Mouse (Mus musculus): ENCODE data around the gene Mms22l. TPM values are rescaled to one million over a fixed set of nuclear protein-coding genes. Genes with fewer than 3 reads are reported as not detected.
"Not testable (repeated sequence)": the region's sequence is repeated elsewhere in the genome, so short reads cannot be mapped to it uniquely, and the experiment has no call there.

Gene Mms22l
- total RNA-seq, 2 experiments from 2014 or later, result 0.39 to 0.67 TPM

GRCm38 (mm10) chr4:24609564-24609963 is 113.3 kb downstream of the Mms22l start:
- intact Hi-C loops (cut with DNase I), result no loop called here
- DNase-seq (ENCODE audit: low spot score), result no peak

DNA sequence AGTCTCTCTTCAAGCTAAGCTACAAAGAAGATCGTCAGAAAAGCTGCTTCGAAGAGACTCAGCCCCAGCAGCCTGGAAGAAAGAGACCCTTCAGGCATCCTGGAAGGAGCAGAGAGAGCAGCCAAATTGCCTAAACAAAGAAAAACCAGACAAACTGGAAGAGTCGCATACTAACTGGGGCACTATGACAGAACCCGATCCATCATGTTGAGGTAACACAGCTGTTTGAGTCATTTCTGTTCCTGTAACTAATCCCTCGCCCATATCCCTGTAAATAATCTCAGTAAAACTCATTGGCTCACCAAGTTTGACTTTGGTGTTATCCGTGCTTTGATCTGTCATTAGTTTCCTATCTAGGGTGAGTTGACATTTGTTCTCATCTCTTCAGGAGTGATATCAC is 123.8 kb downstream of the Mms22l start:
- DNase-seq (ENCODE audit: low spot score), result no peak

DNA sequence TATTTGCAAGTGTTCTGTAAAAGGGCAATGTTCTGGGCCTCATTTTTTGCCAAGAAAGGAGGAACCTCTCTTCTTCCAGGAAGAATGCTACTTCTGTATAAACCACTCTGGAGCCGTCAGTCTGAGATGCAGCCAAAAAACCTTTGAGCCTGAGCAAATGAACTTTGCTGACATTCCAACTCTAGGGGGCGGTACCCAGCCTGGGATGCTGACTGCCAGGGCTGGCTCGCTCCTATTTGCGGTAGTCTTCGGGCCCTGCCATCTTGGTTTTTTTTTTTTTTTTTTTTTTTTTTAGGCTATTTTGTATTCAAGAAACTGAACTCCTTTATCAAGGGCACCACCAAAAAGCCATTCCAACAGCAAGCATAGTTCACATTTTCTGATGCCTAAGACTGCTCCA is 124.2 kb downstream of the Mms22l start:
- intact Hi-C loops (cut with DNase I), result no loop called here
- no peak for DNase-seq (ENCODE audit: low spot score)

More for the DNA sequence above, 123.8 kb downstream of the Mms22l start:
- intact Hi-C loops (cut with DNase I), result no loop called here

DNA sequence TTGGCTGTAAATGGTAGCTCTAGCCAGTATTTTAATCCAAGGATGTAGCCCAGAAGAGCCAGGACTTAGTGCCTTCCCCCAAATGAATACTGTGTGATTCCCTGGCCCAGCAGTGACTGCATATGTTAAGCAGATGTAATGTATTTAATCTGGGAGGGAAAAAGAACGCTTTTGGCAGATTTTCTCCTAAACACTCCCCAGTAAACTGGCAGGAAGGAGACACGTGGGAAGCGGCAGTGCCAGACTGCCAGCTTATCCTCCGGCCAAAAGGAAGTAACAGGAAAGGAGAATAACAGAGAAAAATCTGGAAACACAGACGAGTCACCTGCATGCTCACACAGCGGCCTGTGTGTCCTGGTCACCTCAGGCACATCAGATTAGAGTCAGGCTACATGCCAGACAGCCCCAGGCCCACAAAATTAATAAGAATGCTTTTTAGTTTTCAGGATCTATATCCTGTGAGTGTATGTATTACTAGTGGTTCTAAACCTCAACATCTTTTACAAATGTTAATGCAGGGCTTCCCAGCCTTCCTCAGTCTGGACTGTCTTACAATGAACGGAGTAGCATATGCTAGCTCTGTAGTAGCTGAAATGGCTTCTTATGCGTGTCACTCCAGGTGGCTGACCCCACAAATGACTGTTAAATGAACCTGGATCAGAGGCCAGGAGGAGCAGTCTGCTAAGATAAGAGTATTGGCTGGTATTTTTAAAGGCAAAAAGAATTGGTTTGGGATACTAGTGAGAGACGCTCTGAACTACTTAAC is 125.4 kb downstream of the Mms22l start:
- no peak for DNase-seq (ENCODE audit: low spot score)
- intact Hi-C loops (cut with DNase I), result no loop called here

DNA sequence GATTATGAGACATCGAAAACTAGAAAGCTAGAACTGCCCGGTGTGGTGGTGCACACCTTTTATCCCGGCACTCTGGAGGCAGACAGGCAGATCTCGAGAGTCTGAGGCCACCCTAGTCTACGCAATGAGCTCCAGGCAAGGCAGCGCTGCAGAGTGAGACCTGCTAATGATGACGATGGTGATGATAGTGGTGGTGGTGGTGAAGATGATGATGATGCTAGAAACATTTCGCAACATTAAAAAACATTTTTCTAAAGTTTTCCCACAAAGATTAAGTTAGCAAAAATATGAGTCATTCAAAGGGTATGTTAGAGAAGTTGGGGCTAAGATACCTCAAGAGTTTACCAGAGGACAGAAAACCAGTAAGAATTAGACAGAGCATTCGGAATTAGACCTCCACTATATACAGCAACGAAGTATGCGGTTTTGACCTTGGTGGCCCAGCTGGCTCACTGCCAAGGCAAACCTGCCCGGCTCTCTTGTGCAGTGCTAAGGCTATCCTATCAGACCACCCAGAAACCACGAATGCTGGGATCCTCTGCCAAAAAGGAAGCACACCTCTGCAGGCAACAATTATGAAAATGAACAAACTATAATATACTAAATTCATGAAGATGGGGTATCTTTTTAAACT is 129.8 kb downstream of the Mms22l start:
- DNase-seq (ENCODE audit: low spot score), result no peak
- intact Hi-C loops (cut with DNase I), result no loop called here

DNA sequence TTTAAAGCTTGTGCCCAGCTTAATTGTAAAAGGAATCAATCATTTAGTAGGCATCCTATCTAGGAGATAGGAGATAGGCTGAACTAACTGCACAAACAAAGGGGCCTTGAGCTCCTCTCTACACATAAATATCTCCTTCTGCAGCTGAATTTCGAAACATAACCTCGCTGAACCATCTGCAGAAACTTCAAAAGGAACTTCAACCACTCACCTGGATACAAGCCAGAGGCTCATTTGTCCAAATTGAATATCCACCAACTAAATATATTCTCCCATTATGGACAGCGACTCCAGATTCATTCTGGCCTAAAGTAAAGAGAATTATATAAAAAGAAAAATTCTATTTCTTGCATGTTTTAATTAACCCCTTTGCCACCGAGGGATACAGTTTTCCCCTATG is 130.4 kb downstream of the Mms22l start:
- intact Hi-C loops (cut with DNase I), result no loop called here
- no peak for DNase-seq (ENCODE audit: low spot score)

DNA sequence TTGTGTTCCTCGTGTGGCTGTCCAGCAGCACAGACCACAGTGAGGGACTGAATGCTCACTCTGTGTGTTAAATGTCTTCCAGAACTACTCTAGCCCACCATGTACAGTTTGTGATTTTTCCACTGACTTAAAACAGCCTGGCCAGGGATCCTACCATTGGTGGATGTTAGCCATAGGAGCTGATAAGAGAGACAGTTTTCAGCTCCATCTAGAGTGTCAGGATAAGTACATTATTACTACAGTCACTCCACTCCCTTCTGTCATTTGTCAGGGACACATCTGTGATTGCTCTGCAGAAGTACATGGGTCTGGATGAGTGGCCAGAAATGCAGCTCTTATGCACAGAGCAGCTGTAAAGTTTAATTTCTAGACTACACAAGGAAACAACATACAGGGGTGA is 131.6 kb downstream of the Mms22l start:
- intact Hi-C loops (cut with DNase I), result no loop called here
- DNase-seq (ENCODE audit: low spot score), result no peak

- DNase-seq (ENCODE audit: low spot score), result no peak
- intact Hi-C loops (cut with DNase I), result no loop called here
Measured at GRCm38 (mm10) chr4:24630430-24630829, 134.2 kb downstream of the Mms22l start.

- intact Hi-C loops (cut with DNase I), result no loop called here
- no peak for DNase-seq (ENCODE audit: low spot score)
Measured at GRCm38 (mm10) chr4:24631177-24631911, 135.1 kb downstream of the Mms22l start.

DNA sequence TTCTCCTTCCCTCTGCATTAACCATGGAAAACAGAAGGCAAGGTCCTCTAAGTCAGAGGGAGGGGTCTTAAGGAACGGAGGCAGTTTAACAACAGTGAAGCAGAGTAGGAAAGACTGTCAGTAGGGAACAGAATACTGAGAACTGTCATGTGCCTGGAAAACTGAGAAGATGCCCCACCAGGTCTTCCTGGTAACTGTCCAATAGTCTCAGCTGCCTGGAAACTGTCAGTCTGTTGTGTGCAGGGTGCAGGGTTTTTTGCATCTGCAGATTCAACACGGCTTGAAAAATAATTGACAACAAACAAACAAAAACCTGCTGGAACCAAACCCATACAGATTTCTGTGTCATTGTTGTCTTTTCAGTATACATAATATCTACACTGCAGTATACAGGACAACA is 146.1 kb downstream of the Mms22l start:
- no peak for DNase-seq (ENCODE audit: low spot score)
- intact Hi-C loops (cut with DNase I), result no loop called here

- intact Hi-C loops (cut with DNase I); DNase-seq (ENCODE audit: low spot score): not testable (repeated sequence)
Measured at GRCm38 (mm10) chr4:24644735-24645134, 148.5 kb downstream of the Mms22l start.
